Mouse (Mus musculus): ENCODE results near the gene Ctnnbl1.

The Ctnnbl1 gene

DNA sequence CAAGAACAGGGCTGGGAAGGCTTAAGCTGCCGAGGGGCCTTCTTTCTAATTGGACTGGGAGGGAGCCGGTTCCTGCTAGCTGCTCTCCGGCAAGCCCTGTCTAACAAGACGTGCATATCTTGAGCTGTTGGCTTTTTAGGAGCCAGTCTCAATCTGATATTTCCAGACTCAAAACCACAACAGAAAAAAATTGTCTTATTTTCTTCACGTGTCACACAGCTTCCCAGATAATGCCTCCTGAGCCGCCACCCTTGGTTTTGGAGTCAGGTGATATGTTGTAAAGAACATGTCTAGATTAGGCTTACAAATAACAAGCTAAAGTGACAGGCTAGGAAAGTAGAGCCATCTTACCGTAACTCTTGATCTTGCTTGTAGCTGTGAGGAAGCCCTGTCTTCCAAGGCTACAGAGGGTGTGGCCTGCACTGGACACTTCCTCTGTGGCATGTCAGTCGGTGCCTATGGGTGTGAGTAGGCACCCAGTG is 56.7 kb downstream of the Ctnnbl1 start:
- DNase-seq (ENCODE audit: low read depth) = no peak

GRCm38 (mm10) chr2:157795627-157796423 is 58.6 kb downstream of the Ctnnbl1 start:
- DNase-seq (ENCODE audit: low read depth) = no peak

DNA sequence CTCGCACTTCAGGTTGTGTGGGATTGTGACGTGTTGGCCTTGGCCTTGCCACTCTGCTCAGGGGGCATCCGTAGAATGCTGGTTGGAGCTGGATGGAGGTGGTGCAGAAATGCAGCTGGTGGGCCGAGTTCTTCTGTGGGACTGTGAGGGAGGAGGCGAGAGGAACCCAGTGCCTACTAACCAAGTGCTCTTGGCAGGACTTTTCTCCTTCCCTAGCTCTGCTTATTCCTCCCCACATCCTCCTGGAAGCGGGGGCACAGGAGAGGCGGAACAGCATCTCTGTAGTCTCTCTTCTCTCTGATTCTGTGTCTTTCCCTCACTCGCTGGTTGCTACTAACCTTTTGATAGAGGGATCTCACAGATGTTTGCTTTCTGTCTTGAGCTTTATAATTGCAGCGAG is 62.3 kb downstream of the Ctnnbl1 start:
- no peak for DNase-seq (ENCODE audit: low read depth)

- no peak for DNase-seq (ENCODE audit: low read depth)
Observed at GRCm38 (mm10) chr2:157800288-157800687, 63.1 kb downstream of the Ctnnbl1 start.

- no peak for DNase-seq (ENCODE audit: low read depth)
Observed at GRCm38 (mm10) chr2:157800746-157801501, 63.7 kb downstream of the Ctnnbl1 start.

GRCm38 (mm10) chr2:157801505-157802357 is 64.5 kb downstream of the Ctnnbl1 start:
- DNase-seq (ENCODE audit: low read depth) = no peak

GRCm38 (mm10) chr2:157802666-157803065 is 65.5 kb downstream of the Ctnnbl1 start:
- no peak for DNase-seq (ENCODE audit: low read depth)

- DNase-seq (ENCODE audit: low read depth) = no peak
Observed at GRCm38 (mm10) chr2:157804388-157804787, 67.2 kb downstream of the Ctnnbl1 start.

DNA sequence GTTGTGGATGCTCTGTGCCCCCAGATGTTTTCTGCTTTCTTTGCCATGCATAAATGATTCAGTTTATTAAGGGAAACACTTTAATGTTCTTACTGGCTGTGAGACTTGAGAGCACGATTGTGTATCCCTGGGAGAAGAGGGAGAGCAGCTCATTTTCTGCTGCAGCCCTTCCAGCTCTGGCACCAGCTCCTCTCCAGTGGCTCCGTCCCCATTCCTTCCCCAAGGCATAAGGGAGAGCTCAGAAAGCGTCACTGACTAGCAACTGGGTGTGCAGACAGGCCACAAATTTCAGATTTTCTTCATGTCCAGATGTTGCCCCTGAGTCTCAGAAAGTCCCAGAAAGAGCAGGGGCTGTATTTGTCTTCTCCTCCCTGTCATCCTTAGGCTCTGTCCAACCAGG is 67.9 kb downstream of the Ctnnbl1 start:
- DNase-seq (ENCODE audit: low read depth) = no peak

GRCm38 (mm10) chr2:157807076-157807475 is 69.9 kb downstream of the Ctnnbl1 start:
- no peak for DNase-seq (ENCODE audit: low read depth)

DNA sequence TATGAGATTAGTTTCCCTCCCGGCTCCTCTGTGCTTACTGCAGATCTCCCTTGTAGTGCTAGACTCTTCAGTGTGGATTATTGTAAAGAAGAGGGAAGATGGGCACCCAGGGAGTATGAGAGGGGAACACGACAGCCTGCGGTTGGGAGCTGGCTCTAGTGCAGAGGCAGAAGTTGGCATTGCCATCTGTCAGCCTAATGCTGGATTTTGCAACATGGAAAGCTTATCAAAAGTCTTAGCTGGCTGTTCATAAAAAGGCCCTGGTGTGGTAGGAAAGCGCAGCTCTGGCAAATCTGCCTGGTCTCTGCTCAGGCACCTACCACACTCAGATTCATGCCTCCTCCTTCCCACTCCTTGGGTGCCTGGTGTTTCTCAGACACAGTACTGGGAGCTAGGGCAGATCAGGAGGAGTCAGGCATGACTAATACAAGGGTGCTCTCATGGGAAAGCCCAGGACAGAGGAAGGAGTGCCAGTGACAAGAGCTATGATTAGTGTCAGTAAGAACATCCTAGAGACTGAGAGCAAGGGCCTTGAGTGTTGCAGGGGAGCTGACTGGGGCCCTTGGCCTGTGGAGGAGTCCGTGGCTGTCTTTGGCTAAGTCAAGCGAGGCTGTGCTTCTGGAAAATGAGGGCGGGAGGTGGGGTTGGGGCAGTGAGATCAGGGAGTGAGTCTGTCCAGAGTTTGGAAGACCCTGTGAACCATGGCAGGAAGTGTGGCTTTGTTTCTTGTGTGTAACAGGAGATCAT is 70.6 kb downstream of the Ctnnbl1 start:
- no peak for DNase-seq (ENCODE audit: low read depth)

DNA sequence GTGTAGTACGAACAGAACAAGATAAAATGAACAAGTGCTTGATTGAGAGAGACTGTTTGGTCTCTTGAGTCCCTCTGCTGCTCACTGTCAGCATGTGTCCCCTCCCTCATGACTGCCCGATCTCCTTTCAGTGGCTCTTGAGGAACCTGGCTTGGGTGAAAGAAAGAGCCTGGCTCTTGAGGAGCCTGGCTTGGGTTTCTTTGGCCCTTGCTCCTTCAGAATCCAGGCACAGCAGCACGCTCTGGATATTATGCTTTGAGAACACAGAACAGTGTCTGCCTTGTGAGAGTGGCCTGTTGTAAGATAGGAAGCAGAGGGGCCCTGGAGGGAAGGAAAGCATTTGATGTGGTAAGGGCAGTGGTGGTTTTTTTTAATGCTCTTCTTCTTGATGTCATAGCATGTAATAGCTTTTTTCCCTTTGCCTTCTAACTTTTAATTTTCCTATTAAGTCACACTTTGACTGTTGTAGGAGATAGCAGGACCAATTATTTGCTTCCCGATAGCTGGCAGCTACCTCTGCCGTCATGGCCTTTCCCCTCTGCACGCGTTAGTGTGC is 71.2 kb downstream of the Ctnnbl1 start:
- DNase-seq (ENCODE audit: low read depth) = peak; percentile 20

GRCm38 (mm10) chr2:157809341-157809740 is 72.1 kb downstream of the Ctnnbl1 start:
- no peak for DNase-seq (ENCODE audit: low read depth)

DNA sequence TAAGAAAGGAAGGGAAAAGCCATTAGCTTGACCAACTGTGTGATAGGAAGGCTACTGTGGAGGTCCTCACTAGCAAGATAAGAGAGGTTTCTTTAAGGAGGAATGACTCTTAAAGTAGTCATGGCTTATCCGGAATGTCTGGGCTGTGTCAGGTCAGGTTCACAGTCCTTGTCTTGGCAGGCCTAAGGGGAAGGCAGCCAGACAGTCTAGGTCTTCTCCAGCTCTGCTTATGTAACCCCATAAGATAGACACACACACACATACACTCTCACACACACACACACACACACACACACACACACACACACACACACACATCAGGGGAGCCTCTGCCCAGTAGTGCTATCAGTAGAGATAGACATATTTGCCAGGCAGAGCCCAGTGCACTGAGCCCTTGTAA is 73.5 kb downstream of the Ctnnbl1 start:
- no peak for DNase-seq (ENCODE audit: low read depth)

GRCm38 (mm10) chr2:157813121-157813520 is 75.9 kb downstream of the Ctnnbl1 start:
- no peak for DNase-seq (ENCODE audit: low read depth)

GRCm38 (mm10) chr2:157814116-157814964 is 77.1 kb downstream of the Ctnnbl1 start:
- DNase-seq (ENCODE audit: low read depth) = no peak

DNA sequence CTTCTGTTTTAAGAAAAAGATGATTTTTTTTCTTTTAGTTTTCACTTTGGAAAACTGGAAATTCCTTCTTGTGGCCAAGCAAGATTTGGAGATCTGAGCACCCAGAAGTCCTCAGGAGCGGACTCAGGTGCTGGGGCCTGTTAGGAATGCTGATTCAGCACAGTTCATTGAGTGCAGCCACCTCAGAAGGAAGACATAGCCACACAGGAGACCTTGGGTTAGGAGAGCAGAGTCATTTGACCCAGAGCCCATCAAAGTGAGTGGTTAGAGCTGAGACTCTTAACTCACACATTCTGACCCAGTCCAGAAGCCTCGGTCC is 77.7 kb downstream of the Ctnnbl1 start:
- no peak for DNase-seq (ENCODE audit: low read depth)

DNA sequence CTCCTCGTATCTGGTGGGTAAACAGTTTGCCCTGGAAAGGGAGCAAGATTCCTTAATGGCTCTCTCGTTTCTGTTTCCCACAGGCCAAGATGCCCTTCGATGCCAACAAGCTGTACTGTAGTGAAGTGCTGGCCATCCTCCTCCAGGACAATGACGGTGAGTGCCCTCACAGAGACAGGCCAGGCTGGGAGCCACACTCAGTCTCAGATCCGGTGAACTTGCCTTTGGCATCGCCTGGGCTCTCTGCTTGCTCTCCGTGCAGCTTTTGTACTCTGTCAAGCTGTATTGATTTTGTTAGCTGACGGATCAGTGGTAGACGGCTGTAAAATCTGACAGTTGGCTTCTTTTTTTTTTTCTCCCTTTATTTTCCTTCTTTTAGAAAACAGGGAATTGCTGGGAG is 80.5 kb downstream of the Ctnnbl1 start:
- DNase-seq (ENCODE audit: low read depth) = no peak

DNA sequence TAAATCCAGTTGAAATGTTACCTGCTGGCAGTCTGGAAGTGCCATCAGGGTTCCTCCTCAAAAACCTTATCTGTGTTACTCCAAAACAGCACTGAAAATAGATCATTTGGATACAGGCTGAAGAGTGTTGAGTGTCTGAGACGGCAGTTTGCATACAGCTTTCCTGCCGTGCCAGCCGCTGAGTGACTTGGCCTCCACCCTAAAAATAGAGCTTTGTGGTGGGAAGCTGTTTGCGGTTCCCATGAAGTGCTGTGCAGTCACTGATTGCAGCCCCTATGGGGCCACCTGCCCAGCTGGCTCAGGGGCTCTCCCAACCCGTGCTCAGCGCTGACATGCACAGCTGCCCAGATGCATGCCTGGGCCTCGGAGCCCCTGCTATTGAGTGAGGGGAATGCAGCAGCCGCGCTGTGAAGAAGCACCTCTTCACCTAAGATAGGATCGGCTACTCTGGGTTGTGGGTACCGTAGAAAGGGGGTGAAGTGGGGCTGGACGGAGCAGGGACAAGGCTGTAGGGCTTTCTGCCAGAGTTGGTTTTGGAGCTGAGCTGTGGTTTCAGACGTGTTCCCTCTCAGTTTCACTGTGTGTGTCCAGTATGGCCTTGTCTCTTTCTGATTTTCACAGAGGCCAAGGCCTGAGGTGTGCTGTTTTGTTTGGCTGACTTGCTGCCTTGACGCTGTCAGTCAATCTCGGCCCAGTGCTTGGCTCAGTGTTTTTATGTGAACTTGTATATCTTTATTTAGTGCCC is 81.5 kb downstream of the Ctnnbl1 start:
- peak; percentile 20 for DNase-seq (ENCODE audit: low read depth)

DNA sequence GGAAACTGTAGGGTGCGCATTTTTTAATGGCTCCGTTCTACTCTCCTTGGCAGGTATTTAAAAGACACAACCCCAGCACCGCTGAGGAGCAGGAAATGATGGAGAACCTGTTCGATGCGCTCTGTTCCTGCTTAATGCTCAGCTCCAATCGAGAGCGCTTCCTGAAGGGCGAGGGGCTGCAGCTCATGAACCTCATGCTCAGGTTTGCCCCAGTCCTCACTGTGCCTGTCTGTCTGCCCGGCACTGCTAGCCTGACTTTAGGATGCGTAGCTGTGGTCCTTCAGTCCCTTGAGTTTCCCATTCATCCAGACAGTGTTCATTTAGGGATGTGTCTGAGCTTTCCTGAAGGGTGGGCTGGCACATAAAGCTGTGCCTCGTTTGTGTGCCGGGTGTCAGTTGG is 82.2 kb downstream of the Ctnnbl1 start:
- DNase-seq (ENCODE audit: low read depth) = no peak
